ENCODE assay signal across 8 mouse cellular contexts in the genomic region with DNA sequence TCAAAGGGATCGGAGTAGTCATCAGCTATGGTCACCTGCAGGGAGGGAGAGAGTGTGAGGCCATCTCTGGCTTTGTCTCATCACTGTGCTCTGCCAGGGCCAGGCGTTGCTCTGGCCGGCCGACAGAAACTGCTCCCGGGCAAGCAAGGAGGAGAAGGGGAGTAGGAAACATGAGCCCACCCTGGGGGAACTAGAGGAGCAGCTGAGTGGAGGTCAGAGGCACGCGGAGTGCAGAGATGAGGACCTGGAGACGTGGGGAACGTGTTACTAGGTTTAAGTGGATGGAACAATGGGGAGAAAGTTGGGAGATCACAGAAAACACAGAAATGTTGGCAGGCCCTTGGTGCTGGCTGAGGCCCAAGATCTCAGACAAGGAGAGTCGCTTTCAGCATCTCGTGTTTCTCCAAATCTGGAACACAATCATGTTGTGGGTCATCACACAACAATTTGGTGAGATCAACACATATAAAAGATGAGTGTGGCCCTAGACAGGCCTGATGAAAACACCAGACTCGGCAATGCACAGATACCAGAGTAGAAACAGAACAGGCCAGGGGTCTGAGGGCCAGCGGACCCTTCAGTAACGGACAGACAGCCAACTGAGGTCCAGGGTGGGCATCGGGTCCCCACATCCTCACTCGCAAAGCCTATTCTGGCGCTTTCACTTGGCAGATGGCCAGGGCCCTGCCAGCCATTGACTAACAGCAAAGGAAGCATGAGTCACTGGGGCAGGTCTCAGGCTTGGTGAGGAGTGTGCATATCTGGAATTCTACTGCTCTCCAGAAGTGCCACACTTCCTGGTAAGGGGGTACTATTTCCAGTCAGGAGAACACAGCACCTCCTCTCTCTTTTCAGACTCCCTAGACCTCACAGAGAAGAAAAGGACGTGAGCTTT. TPM values are rescaled to one million over a fixed set of nuclear protein-coding genes. Genes with fewer than 3 reads are reported as not detected.
A peak's percentile ranks its signal among the peaks of the same experiment; 100 is the strongest.
DNase-seq lines count a peak whose midpoint lies in the region; ATAC-seq and TF ChIP-seq lines count a peak whose summit lies in the region.

No protein-coding gene starts in this region.

- WGBS in embryonic facial prominence, embryonic 14.5 days: 16% methylated on average over 18 of the region's 18 CpGs
- 21% methylated on average over 18 of the region's 18 CpGs for WGBS in heart, embryonic 13.5 days
- WGBS in kidney, postnatal 0 days: 23% methylated on average over 18 of the region's 18 CpGs

- H3K4me3 ChIP-seq in embryonic facial prominence, embryonic 14.5 days (ENCODE audit: low read depth, low read length): no peak overlapping the region
- no peak overlapping the region for H3K4me3 ChIP-seq in heart, embryonic 13.5 days
- no peak overlapping the region for H3K4me3 ChIP-seq in kidney, postnatal 0 days (replicated peaks; ENCODE audit: low read depth, low read length)

- no peaks in the 10 kb centered on the region for H3K9me3 ChIP-seq in embryonic facial prominence, embryonic 14.5 days (ENCODE audit: control insufficient read depth, low read length)
- no peaks in the 10 kb centered on the region for H3K9me3 ChIP-seq in heart, embryonic 13.5 days
- H3K9me3 ChIP-seq in kidney, postnatal 0 days (replicated peaks; ENCODE audit: low read length): no peaks in the 10 kb centered on the region

- peaks cover 7% of the 10 kb centered on the region for H3K36me3 ChIP-seq in embryonic facial prominence, embryonic 14.5 days (ENCODE audit: control insufficient read depth, insufficient read depth, low read length)
- peaks cover 23% of the 10 kb centered on the region for H3K36me3 ChIP-seq in heart, embryonic 13.5 days
- H3K36me3 ChIP-seq in kidney, postnatal 0 days (ENCODE audit: insufficient read depth, low read length): peaks cover 5% of the 10 kb centered on the region; the same call in 1 of the 2 replicates

- no peak for TF ChIP-seq CTCF in kidney, postnatal 0 days (IDR thresholded peaks at IDR 0.05; ENCODE audit: low read depth)

- H3K4me1 ChIP-seq in embryonic facial prominence, embryonic 14.5 days (ENCODE audit: control insufficient read depth, insufficient read depth, low read length): peaks cover 67% of the 10 kb centered on the region
- H3K4me1 ChIP-seq in heart, embryonic 13.5 days: peaks cover 99% of the 10 kb centered on the region
- peaks cover 63% of the 10 kb centered on the region for H3K4me1 ChIP-seq in kidney, postnatal 0 days (replicated peaks; ENCODE audit: insufficient read depth, low read length)

- peak overlapping the region; percentile 41; the same call in 1 of the 2 replicates for H3K9ac ChIP-seq in embryonic facial prominence, embryonic 14.5 days (ENCODE audit: low read depth, low read length)
- peak overlapping the region; percentile 71 for H3K9ac ChIP-seq in heart, embryonic 13.5 days
- H3K9ac ChIP-seq in kidney, postnatal 0 days (ENCODE audit: low read depth, low read length): no peak overlapping the region; the same call in 1 of the 2 replicates

- DNase-seq in 416B (ENCODE audit: low read depth): peak; percentile 96
- peak; percentile 84 for DNase-seq in adrenal gland, adult 8-10 months
- peak; percentile 91 for DNase-seq in embryonic facial prominence, embryonic 14.5 days (ENCODE audit: low spot score)
- peak; percentile 88 for DNase-seq in kidney, postnatal 0 days (ENCODE audit: low spot score)
- peak; percentile 96 for DNase-seq in lung, postnatal 36 days
- DNase-seq in skeletal muscle tissue, adult 2 months (ENCODE audit: low read depth, low spot score): peak; percentile 69

- peak overlapping the region; percentile 23 for H3K4me2 ChIP-seq in embryonic facial prominence, embryonic 14.5 days (ENCODE audit: low read depth, low read length)
- H3K4me2 ChIP-seq in heart, embryonic 13.5 days: peak overlapping the region; percentile 57
- H3K4me2 ChIP-seq in kidney, postnatal 0 days (ENCODE audit: low read length): peak overlapping the region; percentile 32

- no peaks in the 10 kb centered on the region for H3K27me3 ChIP-seq in embryonic facial prominence, embryonic 14.5 days (replicated peaks; ENCODE audit: control insufficient read depth, insufficient read depth, low read length)
- H3K27me3 ChIP-seq in heart, embryonic 13.5 days (replicated peaks): 0 out of 2 replicates have a peak, but pooled peaks cover 7% of the 10 kb centered on the region
- no peaks in the 10 kb centered on the region for H3K27me3 ChIP-seq in kidney, postnatal 0 days (ENCODE audit: insufficient read depth, low read length)

- ATAC-seq in embryonic facial prominence, embryonic 14.5 days (ENCODE audit: low read depth): peak; percentile 77
- peak; percentile 39; the same call in 1 of the 2 replicates for ATAC-seq in heart, embryonic 13.5 days (ENCODE audit: extremely low read depth, insufficient number of reproducible peaks, low FRiP score, low TSS enrichment)
- peak; percentile 61; the same call in 1 of the 2 replicates for ATAC-seq in kidney, postnatal 0 days (replicated peaks; ENCODE audit: low FRiP score, low read depth)
- no peak for ATAC-seq in erythroblast, adult 5-6 weeks (replicated peaks; ENCODE audit: low FRiP score, poor library complexity, severe bottlenecking)

- H3K27ac ChIP-seq in embryonic facial prominence, embryonic 14.5 days (replicated peaks; ENCODE audit: low read depth, low read length): peak overlapping the region; percentile 81
- peak overlapping the region; percentile 95 for H3K27ac ChIP-seq in heart, embryonic 13.5 days (replicated peaks)
- H3K27ac ChIP-seq in kidney, postnatal 0 days: peak overlapping the region; percentile 88

RNA-seq across cellular contexts. Expression of a gene that starts 42.9 kb away (rescaled TPM):
- 100 to 1,000 TPM in 2 of 4 experiments, 10 to 100 TPM in 2; 39.5 to 104 (median 79.0) TPM for total RNA-seq in adrenal gland, adult 8-10 months (2022)
- 9.7 and 11.3 TPM in 2 replicates for polyA plus RNA-seq in embryonic facial prominence, embryonic 14.5 days (2014; fragmentation: Nextera tagmentation; extraction: Ambion mirVana)
- 8.6 and 8.8 TPM in 2 replicates for polyA plus RNA-seq in heart, embryonic 13.5 days (2015; fragmentation: Nextera tagmentation; extraction: Ambion mirVana)
- 5.4 and 6.6 TPM in 2 replicates for polyA plus RNA-seq in kidney, postnatal 0 days (2015; fragmentation: Nextera tagmentation; extraction: Ambion mirVana)
- not detected in 2 replicates for total RNA-seq in erythroblast, adult 5-6 weeks (2015; ENCODE audit: low replicate concordance)
- 0.68 and 0.84 TPM in 2 replicates for total RNA-seq in erythroblast, adult 5-6 weeks (2017; ENCODE audit: low replicate concordance)
